Mouse (Mus musculus): ENCODE data around the gene Etv1. TPM values are rescaled to one million over a fixed set of nuclear protein-coding genes. Genes with fewer than 3 reads are reported as not detected.
A peak's percentile ranks its signal among the peaks of the same experiment; 100 is the strongest.

Gene Etv1
- polyA plus RNA-seq, 1 experiment from 2014 or later: 29.0 TPM

DNA sequence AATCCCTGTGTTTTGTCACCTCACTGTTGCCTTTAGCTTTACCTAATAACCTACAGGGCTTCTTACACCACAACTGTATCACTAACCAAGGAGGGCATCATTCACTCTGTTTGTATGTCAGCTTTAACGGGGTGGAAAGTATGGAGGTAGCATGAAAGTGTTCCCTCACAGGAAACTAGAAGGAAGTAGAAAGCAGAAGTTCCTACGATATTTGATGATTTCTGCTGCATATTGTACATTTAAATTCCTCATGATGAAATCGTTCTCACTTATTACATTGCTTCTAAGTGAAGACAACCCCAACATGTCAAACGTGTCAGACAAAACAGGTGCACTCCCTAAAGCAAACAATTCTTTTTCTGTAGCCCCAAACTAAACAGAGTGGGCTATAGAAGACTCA is 84.2 kb downstream of the Etv1 start:
- Histone ChIP-seq H3K4me3 (ENCODE audit: low read length) (no peak overlapping the region), H3K9ac (ENCODE audit: low read length) (no peak overlapping the region), H3K4me1 (ENCODE audit: control insufficient read depth, insufficient read depth, low read length) (peaks cover 3% of the 10 kb centered on the region), H3K27me3 (ENCODE audit: control insufficient read depth, insufficient read depth, low read length) (no peaks in the 10 kb centered on the region), H3K36me3 (ENCODE audit: control insufficient read depth, insufficient read depth) (0 out of 2 replicates have a peak, but pooled peaks cover under 1% of the 10 kb centered on the region), H3K27ac (ENCODE audit: low read length) (no peak overlapping the region), H3K9me3 (replicated peaks; ENCODE audit: control insufficient read depth, low read length) (no peaks in the 10 kb centered on the region), H3K4me2 (ENCODE audit: low read depth, low read length) (no peak overlapping the region)
- 71% methylated on average over 4 of the region's 4 CpGs for WGBS
- no peak for ATAC-seq (replicated peaks; ENCODE audit: extremely low read depth, insufficient read depth, low FRiP score)

DNA sequence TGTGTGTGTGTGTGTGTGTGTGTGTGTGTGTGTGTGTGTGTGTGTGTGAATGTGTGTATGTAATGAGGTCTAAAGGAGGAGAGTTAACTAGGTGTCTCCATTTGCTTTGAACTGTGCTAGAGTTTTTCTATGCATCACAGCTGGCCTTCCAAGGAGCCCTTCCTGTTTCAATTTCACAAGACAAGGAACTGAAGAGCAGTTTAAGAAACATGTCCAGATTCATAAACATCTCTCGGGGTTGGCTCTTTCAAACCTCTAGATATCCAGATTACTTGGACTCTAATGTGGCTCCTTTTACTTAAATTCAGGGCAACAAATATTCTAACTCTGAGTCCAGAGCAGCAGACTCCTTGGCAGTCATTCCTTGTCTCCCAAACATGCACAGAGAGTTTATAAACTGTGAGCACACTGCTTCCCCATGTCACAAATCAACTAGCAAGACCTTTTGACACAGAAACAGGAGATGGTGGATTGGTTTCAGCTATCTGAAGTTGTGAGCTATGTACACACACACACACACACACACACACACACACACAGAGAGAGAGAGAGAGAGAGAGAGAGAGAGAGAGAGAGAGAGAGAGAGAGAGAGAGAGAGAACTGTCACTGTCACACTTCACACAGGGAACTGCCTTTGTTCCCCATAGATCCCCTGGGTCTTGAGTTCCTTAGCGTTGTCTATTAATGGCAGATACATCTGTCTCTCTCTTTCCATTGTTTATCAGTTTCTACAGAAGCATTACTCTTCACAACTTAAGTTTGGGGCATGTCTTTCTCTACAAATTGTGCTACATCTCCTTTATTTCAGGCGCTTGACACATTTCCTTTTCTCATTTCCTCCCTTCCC is 85.0 kb downstream of the Etv1 start:
- no peaks in the 10 kb centered on the region for H3K36me3 ChIP-seq (ENCODE audit: control insufficient read depth, insufficient read depth)
- H3K9ac ChIP-seq (ENCODE audit: low read length): no peak overlapping the region
- H3K27me3 ChIP-seq (ENCODE audit: control insufficient read depth, insufficient read depth, low read length): no peaks in the 10 kb centered on the region
- 61% methylated on average over 3 of the region's 3 CpGs for WGBS
- no peak overlapping the region; the same call in 1 of the 2 replicates for H3K27ac ChIP-seq (ENCODE audit: low read length)
- H3K4me3 ChIP-seq (ENCODE audit: low read length): no peak overlapping the region
- no peak overlapping the region for H3K4me2 ChIP-seq (ENCODE audit: low read depth, low read length)
- H3K4me1 ChIP-seq (ENCODE audit: control insufficient read depth, insufficient read depth, low read length): peaks cover 3% of the 10 kb centered on the region
- ATAC-seq (replicated peaks; ENCODE audit: extremely low read depth, insufficient read depth, low FRiP score): no peak
- H3K9me3 ChIP-seq (replicated peaks; ENCODE audit: control insufficient read depth, low read length): no peaks in the 10 kb centered on the region

DNA sequence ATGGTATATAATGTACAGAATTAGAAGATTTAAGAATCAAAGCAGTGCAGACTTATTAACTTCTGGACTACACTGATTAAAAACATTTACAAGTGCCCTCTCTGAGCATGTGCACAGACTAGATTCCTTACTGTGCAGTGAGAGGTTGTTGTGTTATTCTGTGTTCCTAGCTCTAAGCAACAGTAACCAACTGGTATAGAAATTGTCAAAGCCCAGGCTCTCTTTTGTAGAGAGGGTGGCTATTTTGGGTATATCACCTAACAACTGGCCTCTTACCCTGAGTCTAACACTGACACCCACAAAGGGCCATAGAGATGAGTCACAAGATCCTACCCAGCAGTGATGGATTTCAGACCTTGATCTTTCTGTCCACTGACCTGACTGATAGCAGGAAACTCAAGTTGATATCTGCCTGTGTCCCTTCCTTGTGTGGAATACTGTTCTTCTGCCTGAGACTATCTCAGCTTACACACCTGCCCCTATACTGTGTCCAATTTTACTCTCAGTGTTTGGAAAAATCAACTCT is 95.4 kb downstream of the Etv1 start:
- Histone ChIP-seq H3K4me1 (ENCODE audit: control insufficient read depth, insufficient read depth, low read length) (0 out of 2 replicates have a peak, but pooled peaks cover 3% of the 10 kb centered on the region), H3K27me3 (ENCODE audit: control insufficient read depth, insufficient read depth, low read length) (no peaks in the 10 kb centered on the region), H3K4me2 (ENCODE audit: low read depth, low read length) (no peak overlapping the region), H3K27ac (ENCODE audit: low read length) (peak overlapping the region; percentile 42; the same call in 1 of the 2 replicates), H3K9ac (ENCODE audit: low read length) (no peak overlapping the region), H3K4me3 (ENCODE audit: low read length) (no peak overlapping the region), H3K9me3 (replicated peaks; ENCODE audit: control insufficient read depth, low read length) (no peaks in the 10 kb centered on the region), H3K36me3 (ENCODE audit: control insufficient read depth, insufficient read depth) (no peaks in the 10 kb centered on the region)
- peak; percentile 72 for ATAC-seq (replicated peaks; ENCODE audit: extremely low read depth, insufficient read depth, low FRiP score)

DNA sequence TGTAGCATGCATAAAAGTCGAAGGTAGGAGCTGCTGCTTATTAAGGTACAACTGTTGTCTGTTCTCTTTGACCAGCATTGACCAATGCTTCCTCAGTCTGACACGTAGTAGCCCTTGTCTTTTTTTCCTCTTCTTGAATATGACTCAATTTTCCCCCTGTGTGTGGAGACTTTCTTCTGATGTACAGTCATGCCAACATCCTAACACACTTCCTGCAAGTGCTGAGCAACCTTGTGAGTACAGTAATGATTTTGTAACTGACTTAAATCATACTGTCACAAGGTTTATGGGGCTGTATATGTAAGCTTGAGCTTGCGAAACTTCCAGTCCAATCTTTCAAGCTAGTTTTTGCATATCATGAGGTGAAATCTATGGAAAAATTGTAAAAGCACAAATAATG is 125.3 kb downstream of the Etv1 start:
- Histone ChIP-seq H3K9me3 (replicated peaks; ENCODE audit: control insufficient read depth, low read length) (no peaks in the 10 kb centered on the region), H3K4me3 (ENCODE audit: low read length) (no peak overlapping the region), H3K9ac (ENCODE audit: low read length) (no peak overlapping the region), H3K36me3 (ENCODE audit: control insufficient read depth, insufficient read depth) (no peaks in the 10 kb centered on the region), H3K4me2 (ENCODE audit: low read depth, low read length) (no peak overlapping the region), H3K4me1 (ENCODE audit: control insufficient read depth, insufficient read depth, low read length) (peaks cover 4% of the 10 kb centered on the region; the same call in 1 of the 2 replicates), H3K27me3 (ENCODE audit: control insufficient read depth, insufficient read depth, low read length) (no peaks in the 10 kb centered on the region), H3K27ac (ENCODE audit: low read length) (no peak overlapping the region)
- 81% methylated on average over 3 of the region's 3 CpGs for WGBS
- no peak for ATAC-seq (replicated peaks; ENCODE audit: extremely low read depth, insufficient read depth, low FRiP score)

DNA sequence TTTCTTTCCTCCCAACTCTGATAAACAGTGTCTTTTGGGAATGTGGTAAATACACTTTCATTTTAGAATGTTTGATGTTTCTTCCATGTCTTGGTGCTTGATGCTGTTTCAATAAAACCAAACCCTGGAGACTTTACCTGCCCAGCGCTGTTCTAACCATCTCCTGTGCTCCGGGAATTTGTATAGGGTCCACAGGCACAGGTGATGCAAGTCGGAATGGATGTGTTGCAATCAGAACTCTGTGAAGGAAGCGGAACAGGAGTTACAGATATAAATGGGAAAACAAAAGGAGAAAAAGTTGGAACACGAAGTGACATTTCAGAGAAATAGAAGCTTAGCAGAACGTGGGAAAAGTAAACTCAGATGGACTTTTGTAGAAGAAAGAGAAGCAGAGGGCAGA is 127.1 kb downstream of the Etv1 start:
- H3K27me3 ChIP-seq (ENCODE audit: control insufficient read depth, insufficient read depth, low read length): no peaks in the 10 kb centered on the region
- no peak overlapping the region for H3K4me2 ChIP-seq (ENCODE audit: low read depth, low read length)
- H3K9me3 ChIP-seq (replicated peaks; ENCODE audit: control insufficient read depth, low read length): no peaks in the 10 kb centered on the region
- no peak overlapping the region for H3K4me3 ChIP-seq (ENCODE audit: low read length)
- no peak overlapping the region for H3K9ac ChIP-seq (ENCODE audit: low read length)
- ATAC-seq (replicated peaks; ENCODE audit: extremely low read depth, insufficient read depth, low FRiP score): no peak
- no peak overlapping the region for H3K27ac ChIP-seq (ENCODE audit: low read length)
- H3K4me1 ChIP-seq (ENCODE audit: control insufficient read depth, insufficient read depth, low read length): peaks cover 4% of the 10 kb centered on the region; the same call in 1 of the 2 replicates
- H3K36me3 ChIP-seq (ENCODE audit: control insufficient read depth, insufficient read depth): no peaks in the 10 kb centered on the region
- 79% methylated on average over 6 of the region's 6 CpGs for WGBS

DNA sequence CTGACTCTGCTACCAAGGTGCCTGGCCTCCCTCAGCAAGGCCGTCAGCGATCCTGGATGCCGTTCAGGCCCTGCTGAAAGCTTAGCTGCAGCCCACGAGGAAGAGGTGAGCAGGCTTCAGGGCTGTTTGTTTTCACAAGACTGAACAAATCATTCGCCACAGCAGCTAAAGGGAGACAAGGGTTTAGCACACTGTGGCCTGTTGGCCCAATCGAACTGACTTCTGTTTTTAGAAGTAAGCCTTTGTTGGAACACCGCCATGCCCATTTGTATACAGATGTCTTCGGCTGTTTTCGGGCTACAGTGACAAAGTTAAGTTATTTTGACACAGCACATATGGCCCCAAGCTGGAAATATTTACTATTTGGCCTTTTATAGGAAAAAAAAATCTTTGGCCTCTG is 127.6 kb downstream of the Etv1 start:
- no peak overlapping the region for H3K27ac ChIP-seq (ENCODE audit: low read length)
- no peak overlapping the region for H3K4me3 ChIP-seq (ENCODE audit: low read length)
- no peaks in the 10 kb centered on the region for H3K27me3 ChIP-seq (ENCODE audit: control insufficient read depth, insufficient read depth, low read length)
- no peak for ATAC-seq (replicated peaks; ENCODE audit: extremely low read depth, insufficient read depth, low FRiP score)
- peaks cover 4% of the 10 kb centered on the region; the same call in 1 of the 2 replicates for H3K4me1 ChIP-seq (ENCODE audit: control insufficient read depth, insufficient read depth, low read length)
- no peaks in the 10 kb centered on the region for H3K9me3 ChIP-seq (replicated peaks; ENCODE audit: control insufficient read depth, low read length)
- no peaks in the 10 kb centered on the region for H3K36me3 ChIP-seq (ENCODE audit: control insufficient read depth, insufficient read depth)
- H3K4me2 ChIP-seq (ENCODE audit: low read depth, low read length): no peak overlapping the region
- WGBS: 42% methylated on average over 9 of the region's 9 CpGs
- H3K9ac ChIP-seq (ENCODE audit: low read length): no peak overlapping the region

DNA sequence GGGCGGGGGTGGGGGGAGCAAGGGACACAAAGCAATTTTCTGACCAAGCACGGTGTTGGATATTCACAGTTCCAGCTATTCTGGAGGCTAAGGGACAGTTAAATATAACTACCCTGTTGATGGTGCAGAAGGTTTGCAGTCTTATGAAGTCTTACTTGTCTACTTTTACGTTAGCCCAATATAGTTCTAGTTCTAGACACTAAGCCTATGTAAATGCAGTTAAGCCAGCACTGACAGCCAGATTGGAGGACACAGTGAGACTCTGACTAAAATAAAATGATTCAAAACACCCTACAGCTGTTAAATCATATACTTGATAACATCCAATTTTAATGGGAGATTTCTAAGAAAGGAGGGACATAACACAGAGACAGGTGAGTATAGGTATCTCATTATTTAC is 129.8 kb downstream of the Etv1 start:
- H3K27me3 ChIP-seq (ENCODE audit: control insufficient read depth, insufficient read depth, low read length): no peaks in the 10 kb centered on the region
- no peak overlapping the region for H3K4me2 ChIP-seq (ENCODE audit: low read depth, low read length)
- H3K9ac ChIP-seq (ENCODE audit: low read length): no peak overlapping the region
- peaks cover 4% of the 10 kb centered on the region; the same call in 1 of the 2 replicates for H3K4me1 ChIP-seq (ENCODE audit: control insufficient read depth, insufficient read depth, low read length)
- H3K4me3 ChIP-seq (ENCODE audit: low read length): no peak overlapping the region
- no peak for ATAC-seq (replicated peaks; ENCODE audit: extremely low read depth, insufficient read depth, low FRiP score)
- no peaks in the 10 kb centered on the region for H3K36me3 ChIP-seq (ENCODE audit: control insufficient read depth, insufficient read depth)
- no peaks in the 10 kb centered on the region for H3K9me3 ChIP-seq (replicated peaks; ENCODE audit: control insufficient read depth, low read length)
- no peak overlapping the region for H3K27ac ChIP-seq (ENCODE audit: low read length)
- 97% methylated on average over 3 of the region's 3 CpGs for WGBS
